Mouse (Mus musculus): Measurements from ENCODE around the gene Pfas.

DNA sequence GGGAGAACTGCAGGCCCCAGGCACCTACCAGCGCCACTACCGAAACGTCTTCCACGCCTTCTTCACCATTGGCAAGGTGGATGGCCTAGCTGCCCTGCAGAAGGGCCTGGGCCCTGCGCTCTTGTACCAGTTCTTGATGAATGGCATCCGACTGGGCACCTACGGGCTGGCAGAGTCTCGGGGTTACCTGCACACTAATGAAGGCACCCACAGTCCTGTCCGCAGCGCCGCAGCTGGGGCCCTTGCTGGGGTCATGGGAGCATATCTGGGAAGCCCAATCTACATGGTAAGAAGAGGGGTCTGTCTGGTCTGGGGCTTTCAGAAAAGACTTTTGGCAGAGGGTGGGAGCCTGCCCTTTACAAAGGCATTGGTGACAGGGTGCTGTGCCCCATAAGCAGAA lies 39.5 kb downstream of the Pfas start:
- TF ChIP-seq GATA1 (IDR thresholded peaks at IDR 0.05; ENCODE audit: low read length) (no peak), TAL1 (IDR thresholded peaks at IDR 0.05; ENCODE audit: low read length) (no peak)
